8 mouse cellular contexts compared by ENCODE assay signal in genomic region chr7:126040794-126041526, GRCm38 (mm10). TPM values are rescaled to one million over a fixed set of nuclear protein-coding genes. Genes with fewer than 3 reads are reported as not detected.
A peak's percentile ranks its signal among the peaks of the same experiment; 100 is the strongest.
DNase-seq lines count a peak whose midpoint lies in the region; ATAC-seq lines count a peak whose summit lies in the region.

No protein-coding gene starts in this region.

- ATAC-seq in hindbrain, embryonic 16.5 days = peak; percentile 90
- ATAC-seq in liver, embryonic 15.5 days (ENCODE audit: insufficient read depth) = no peak

- H3K27me3 ChIP-seq in hindbrain, embryonic 16.5 days (replicated peaks; ENCODE audit: control insufficient read depth, insufficient read depth, low read length) = no peaks in the 10 kb centered on the region
- H3K27me3 ChIP-seq in liver, embryonic 15.5 days = no peaks in the 10 kb centered on the region

- H3K9ac ChIP-seq in hindbrain, embryonic 16.5 days (ENCODE audit: low read depth, low read length) = no peak overlapping the region
- no peak overlapping the region for H3K9ac ChIP-seq in liver, embryonic 15.5 days

- peak; percentile 38 for DNase-seq in urinary bladder, postnatal 14 days (ENCODE audit: low spot score)
- DNase-seq in urinary bladder, adult 2 months (ENCODE audit: low spot score) = no peak
- peak; percentile 58 to 72 for DNase-seq in frontal cortex, adult 2 months (ENCODE audit: extremely low spot score in 1 of 2, low spot score in 1 of 2)
- peak; percentile 62 for DNase-seq in right cerebral cortex, postnatal 4 days
- no peak for DNase-seq in kidney, adult 9 months
- no peak for DNase-seq in T-cell, adult 2 months (ENCODE audit: low spot score)

- no peaks in the 10 kb centered on the region for H3K36me3 ChIP-seq in hindbrain, embryonic 16.5 days (ENCODE audit: control insufficient read depth, insufficient read depth, low read length)
- H3K36me3 ChIP-seq in liver, embryonic 15.5 days (replicated peaks) = no peaks in the 10 kb centered on the region

- WGBS in hindbrain, embryonic 16.5 days = 43% methylated on average over 14 of the region's 18 CpGs
- WGBS in liver, embryonic 15.5 days (ENCODE audit: insufficient replicate concordance) = 73% methylated on average over 18 of the region's 18 CpGs

- H3K4me3 ChIP-seq in hindbrain, embryonic 16.5 days (ENCODE audit: low read length) = no peak overlapping the region
- no peak overlapping the region for H3K4me3 ChIP-seq in liver, embryonic 15.5 days (replicated peaks)

- H3K4me1 ChIP-seq in hindbrain, embryonic 16.5 days (ENCODE audit: control insufficient read depth, insufficient read depth, low read depth, low read length) = peaks cover 25% of the 10 kb centered on the region
- H3K4me1 ChIP-seq in liver, embryonic 15.5 days (replicated peaks) = peaks cover 63% of the 10 kb centered on the region

- H3K9me3 ChIP-seq in hindbrain, embryonic 16.5 days (ENCODE audit: control insufficient read depth, low read length) = no peaks in the 10 kb centered on the region
- no peaks in the 10 kb centered on the region for H3K9me3 ChIP-seq in liver, embryonic 15.5 days (replicated peaks)

- H3K4me2 ChIP-seq in hindbrain, embryonic 16.5 days (ENCODE audit: low read length) = peak overlapping the region; percentile 20; the same call in 1 of the 2 replicates
- H3K4me2 ChIP-seq in liver, embryonic 15.5 days = no peak overlapping the region

- H3K27ac ChIP-seq in hindbrain, embryonic 16.5 days (ENCODE audit: low read depth, low read length) = peak overlapping the region; percentile 68
- peak overlapping the region; percentile 87 for H3K27ac ChIP-seq in liver, embryonic 15.5 days (replicated peaks)

RNA-seq across cellular contexts. Expression of gene Gsg1l, which starts 41.3 kb away (rescaled TPM):
- 0.63 and 0.91 TPM in 2 replicates for polyA plus RNA-seq in urinary bladder, adult 2 months (2012; rRNA removed)
- 47.9 and 61.1 TPM in 2 replicates for polyA plus RNA-seq in frontal cortex, adult 2 months (2012; rRNA removed)
- 16.9 and 20.3 TPM in 2 replicates for polyA plus RNA-seq in hindbrain, embryonic 16.5 days (2015; fragmentation: Nextera tagmentation; extraction: Ambion mirVana)
- 0.02 and 0.09 TPM in 2 replicates for polyA plus RNA-seq in liver, embryonic 15.5 days (2015; fragmentation: Nextera tagmentation; extraction: Ambion mirVana)

Comparison
In these comparisons a context has a peak if more than half of its experiments do, and no peak if none do; other contexts are left out.
1. DNase-seq: peak in urinary bladder, postnatal 14 days (single experiment), frontal cortex, adult 2 months (2 of 2) and right cerebral cortex, postnatal 4 days (single experiment); none in urinary bladder, adult 2 months (single experiment), kidney, adult 9 months (single experiment) and T-cell, adult 2 months (single experiment).